Mouse (Mus musculus) hindbrain, embryonic 16.5 days (tissue): Measurements from ENCODE around the gene Ero1l. TPM values are rescaled to one million over a fixed set of nuclear protein-coding genes. Genes with fewer than 3 reads are reported as not detected.

Experiments used
- ATAC-seq: fragments of 200-750 bp; cut with Nextera tagmentation; 2 replicates; pipeline ENCODE4 v1.8.0; 2017; ENCODE audit warnings: moderate TSS enrichment, moderate library complexity
- H3K27ac ChIP-seq: fragments of 300-500 bp; sonication (generic); 2 replicates; pipeline ENCODE4 v1.5.1; 2014; ENCODE audit warnings: low read depth, mild to moderate bottlenecking, control low read depth, low read length, moderate library complexity
- H3K27me3 ChIP-seq: fragments of 300-500 bp; sonication (generic); replicated peaks from 2 replicates; pipeline ENCODE4 v1.6.1; 2014; ENCODE audit warnings: low read length; ENCODE audit not compliant: control insufficient read depth, insufficient read depth
- H3K36me3 ChIP-seq: fragments of 300-500 bp; sonication (generic); 2 replicates; pipeline ENCODE4 v1.6.1; 2014; ENCODE audit warnings: mild to moderate bottlenecking, low read length, moderate library complexity, mixed read lengths; ENCODE audit not compliant: control insufficient read depth, insufficient read depth
- H3K4me1 ChIP-seq: fragments of 300-500 bp; sonication (generic); 2 replicates; pipeline ENCODE4 v1.6.1; 2014; ENCODE audit warnings: low read depth, low read length; ENCODE audit not compliant: control insufficient read depth, insufficient read depth
- H3K4me2 ChIP-seq: fragments of 300-500 bp; sonication (generic); 2 replicates; pipeline ENCODE4 v1.6.1; 2014; ENCODE audit warnings: mild to moderate bottlenecking, low read length, control low read depth, moderate library complexity
- H3K4me3 ChIP-seq: fragments of 300-500 bp; sonication (generic); 2 replicates; pipeline ENCODE4 v1.5.1; 2014; ENCODE audit warnings: mild to moderate bottlenecking, low read length, control low read depth, moderate library complexity
- H3K9ac ChIP-seq: fragments of 300-500 bp; sonication (generic); 2 replicates; pipeline ENCODE4 v1.6.1; 2014; ENCODE audit warnings: low read depth, mild to moderate bottlenecking, control low read depth, low read length, moderate library complexity
- H3K9me3 ChIP-seq: fragments of 300-500 bp; sonication (generic); 2 replicates; pipeline ENCODE4 v1.6.1; 2014; ENCODE audit warnings: mild to moderate bottlenecking, low read length, moderate library complexity; ENCODE audit not compliant: control insufficient read depth
- WGBS: fragments of 180-500 bp; shearing (Covaris S2); extraction: QIAGEN DNeasy Blood & Tissue Kit; methylation state at CpG from one replicate; pipeline ENCODE4 v1.1.7; 2014; 5-methylcytosine and 5-hydroxymethylcytosine counted together
- polyA plus RNA-seq: library from polyadenylated mRNA; unstranded; fragments of >200 nt; fragmentation: Nextera tagmentation; extraction: Ambion mirVana; gene quantifications from 2 replicates; pipeline ENCODE4 v1.2.1, GENCODE M21; 2015

Ero1l gene
- 21.5 and 24.8 TPM in 2 replicates for polyA plus RNA-seq

- peak within 1 kb of the TSS; percentile 81 for H3K4me2 ChIP-seq
- no peaks in the 10 kb centered on the region for H3K9me3 ChIP-seq
- H3K4me1 ChIP-seq: peaks cover 11% of the 10 kb centered on the region
- H3K27ac ChIP-seq: peak within 1 kb of the TSS; percentile 97
- peak within 1 kb of the TSS; percentile 91 for H3K9ac ChIP-seq
- ATAC-seq: peak; percentile 97
- no peaks in the 10 kb centered on the region for H3K36me3 ChIP-seq
- H3K4me3 ChIP-seq: peak within 1 kb of the TSS; percentile 83
- 1% methylated on average over 60 of the region's 74 CpGs for WGBS
- no peaks in the 10 kb centered on the region for H3K27me3 ChIP-seq
Observed at GRCm38 (mm10) chr14:45318426-45319236, at the start of gene Ero1l. Gene Ero1l (minus strand): TSS chr14:45318771.

GRCm38 (mm10) chr14:45365196-45365587, 46.6 kb upstream of the Ero1l start:
- no peaks in the 10 kb centered on the region for H3K9me3 ChIP-seq
- ATAC-seq: peak; percentile 68; the same call in 1 of the 2 replicates
- H3K4me3 ChIP-seq: no peak overlapping the region
- no peak overlapping the region for H3K4me2 ChIP-seq
- WGBS: 81% methylated on average over 6 of the region's 6 CpGs
- no peaks in the 10 kb centered on the region for H3K27me3 ChIP-seq
- no peak overlapping the region for H3K9ac ChIP-seq
- H3K36me3 ChIP-seq: peaks cover 10% of the 10 kb centered on the region
- no peaks in the 10 kb centered on the region for H3K4me1 ChIP-seq
- peak overlapping the region; percentile 45; the same call in 1 of the 2 replicates for H3K27ac ChIP-seq

GRCm38 (mm10) chr14:45364211-45365195, 45.9 kb upstream of the Ero1l start:
- no peak overlapping the region for H3K4me2 ChIP-seq
- H3K27ac ChIP-seq: peak overlapping the region; percentile 45; the same call in 1 of the 2 replicates
- H3K9ac ChIP-seq: no peak overlapping the region
- no peaks in the 10 kb centered on the region for H3K27me3 ChIP-seq
- no peaks in the 10 kb centered on the region for H3K9me3 ChIP-seq
- peak; percentile 92 for ATAC-seq
- WGBS: 57% methylated on average over 16 of the region's 16 CpGs
- no peaks in the 10 kb centered on the region for H3K4me1 ChIP-seq
- peaks cover 7% of the 10 kb centered on the region for H3K36me3 ChIP-seq
- no peak overlapping the region for H3K4me3 ChIP-seq

GRCm38 (mm10) chr14:45350931-45351859, 32.6 kb upstream of the Ero1l start, which contains the start of gene Styx:
Gene Styx (plus strand): TSS chr14:45351093.
- Histone ChIP-seq H3K4me3 (peak within 1 kb of the TSS; percentile 60), H3K27ac (peak within 1 kb of the TSS; percentile 77), H3K9me3 (no peaks in the 10 kb centered on the region), H3K9ac (peak within 1 kb of the TSS; percentile 68), H3K27me3 (no peaks in the 10 kb centered on the region), H3K36me3 (peaks cover 17% of the 10 kb centered on the region), H3K4me1 (peaks cover 9% of the 10 kb centered on the region), H3K4me2 (peak within 1 kb of the TSS; percentile 67)
- peak; percentile 99 for ATAC-seq
- WGBS: 0% methylated on average over 57 of the region's 93 CpGs

GRCm38 (mm10) chr14:45329589-45330181, 11.1 kb upstream of the Ero1l start, which contains the start of gene Psmc6:
Gene Psmc6 (plus strand): TSS chr14:45329788.
- Histone ChIP-seq H3K4me1 (peaks cover 9% of the 10 kb centered on the region; the same call in 1 of the 2 replicates), H3K9me3 (no peaks in the 10 kb centered on the region), H3K36me3 (peaks cover 7% of the 10 kb centered on the region; the same call in 1 of the 2 replicates), H3K27me3 (no peaks in the 10 kb centered on the region), H3K9ac (peak within 1 kb of the TSS; percentile 96), H3K27ac (peak within 1 kb of the TSS; percentile 92), H3K4me3 (peak within 1 kb of the TSS; percentile 96), H3K4me2 (peak within 1 kb of the TSS; percentile 73)
- ATAC-seq: peak; percentile 97
- under 1% methylated on average over 44 of the region's 44 CpGs for WGBS

GRCm38 (mm10) chr14:45329018-45329588, 10.5 kb upstream of the Ero1l start:
- ATAC-seq: no peak; the same call in none of the 2 replicates
- no peaks in the 10 kb centered on the region for H3K9me3 ChIP-seq
- peaks cover 9% of the 10 kb centered on the region; the same call in 1 of the 2 replicates for H3K4me1 ChIP-seq
- 15% methylated on average over 8 of the region's 8 CpGs for WGBS
- 0 out of 2 replicates have a peak, but pooled peaks cover 5% of the 10 kb centered on the region for H3K36me3 ChIP-seq
- H3K9ac ChIP-seq: peak overlapping the region; percentile 63
- H3K4me2 ChIP-seq: peak overlapping the region; percentile 58
- H3K27me3 ChIP-seq: no peaks in the 10 kb centered on the region
- H3K4me3 ChIP-seq: peak overlapping the region; percentile 96
- H3K27ac ChIP-seq: peak overlapping the region; percentile 69

- ATAC-seq: no peak
- Histone ChIP-seq H3K36me3 (0 out of 2 replicates have a peak, but pooled peaks cover 5% of the 10 kb centered on the region), H3K4me2 (no peak overlapping the region), H3K27ac (no peak overlapping the region), H3K27me3 (no peaks in the 10 kb centered on the region), H3K4me1 (peaks cover 9% of the 10 kb centered on the region; the same call in 1 of the 2 replicates), H3K4me3 (no peak overlapping the region), H3K9me3 (no peaks in the 10 kb centered on the region), H3K9ac (no peak overlapping the region)
- 90% methylated on average over 4 of the region's 4 CpGs for WGBS
Observed at GRCm38 (mm10) chr14:45328072-45328713, 9.6 kb upstream of the Ero1l start.
